Mouse (Mus musculus) brain, adult 2 months (tissue): ENCODE measurements around the gene 4930556J24Rik.
"Not testable (repeated sequence)": the region's sequence is repeated elsewhere in the genome, so short reads cannot be mapped to it uniquely, and the experiment has no call there.

Experiments
- DNase-seq: peaks from one replicate; pipeline ENCODE4 v3.0.0; 2011; ENCODE audit warnings: low read depth, low spot score

4930556J24Rik gene

DNA sequence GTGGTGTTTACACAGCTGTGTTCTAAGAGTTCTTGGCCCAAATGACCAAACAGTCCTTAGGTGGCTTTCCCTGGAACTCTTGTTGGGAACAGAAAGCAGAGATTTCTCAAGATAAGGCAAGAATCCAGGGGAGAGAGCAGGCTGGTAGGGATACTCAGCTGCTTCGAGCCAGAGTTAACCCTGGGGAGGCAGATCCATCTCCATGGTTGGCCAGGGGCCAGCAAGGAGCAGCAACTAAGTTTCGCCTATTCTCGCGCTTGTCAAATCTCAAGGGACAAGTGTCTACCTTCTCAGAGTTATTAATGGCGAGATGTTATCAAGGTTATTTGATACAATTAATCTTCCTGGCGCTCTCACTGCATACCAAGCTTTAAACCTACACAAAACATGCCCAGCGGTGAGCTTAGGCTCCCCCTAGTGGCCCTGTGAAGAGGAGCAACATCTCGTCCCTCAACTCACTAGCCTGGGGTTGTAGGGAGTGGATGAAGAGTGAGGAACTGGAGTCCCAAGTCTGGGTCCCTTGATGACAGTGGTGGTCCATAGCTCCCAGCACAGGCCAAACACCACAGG lies 55.2 kb downstream of the 4930556J24Rik start:
- peak; percentile 80 for DNase-seq

GRCm38 (mm10) chr11:3920476-3920875 lies 56.1 kb downstream of the 4930556J24Rik start:
- no peak for DNase-seq

GRCm38 (mm10) chr11:3918738-3919137 lies 57.8 kb downstream of the 4930556J24Rik start:
- peak; percentile 80 for DNase-seq

DNA sequence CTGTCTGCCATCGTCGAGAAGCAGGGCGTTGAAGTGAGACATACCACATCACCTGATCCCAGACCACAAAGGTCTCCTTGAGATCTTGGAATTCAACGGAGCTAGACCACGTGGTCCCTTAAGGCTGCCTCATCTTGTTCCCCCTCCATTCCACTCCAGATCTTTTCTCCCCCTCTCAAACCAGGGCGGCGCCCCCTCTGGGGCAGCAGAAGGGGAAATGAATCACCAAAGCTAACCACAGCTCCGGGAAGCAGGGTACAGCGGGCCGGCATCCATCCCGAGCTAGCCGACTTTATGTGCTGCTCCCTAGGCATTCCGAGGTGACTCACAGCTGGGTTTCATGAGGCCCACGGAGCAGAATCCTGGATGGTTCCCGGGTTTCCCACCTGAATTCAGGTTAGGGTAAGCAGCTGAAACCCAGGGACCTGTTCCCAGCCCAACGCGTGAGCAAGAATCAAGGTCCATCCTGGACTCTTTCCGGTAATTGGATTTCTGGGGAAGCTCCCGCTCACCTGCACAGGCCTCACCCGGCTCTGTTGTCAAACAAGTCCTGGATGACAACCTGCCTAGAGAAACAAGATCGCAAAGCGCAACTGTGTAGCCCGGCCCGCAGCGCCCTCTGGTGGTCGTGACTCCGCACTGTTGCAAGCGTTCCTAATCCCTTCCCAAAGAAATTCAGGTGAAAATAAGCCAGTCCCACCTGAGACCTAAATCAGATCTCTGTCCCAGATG lies 62.3 kb downstream of the 4930556J24Rik start, which contains the start of gene Slc35e4:
Gene Slc35e4, minus strand, starts transcription at position 556 of the 732 bp plus-strand sequence.
- DNase-seq: peak; percentile 92

DNA sequence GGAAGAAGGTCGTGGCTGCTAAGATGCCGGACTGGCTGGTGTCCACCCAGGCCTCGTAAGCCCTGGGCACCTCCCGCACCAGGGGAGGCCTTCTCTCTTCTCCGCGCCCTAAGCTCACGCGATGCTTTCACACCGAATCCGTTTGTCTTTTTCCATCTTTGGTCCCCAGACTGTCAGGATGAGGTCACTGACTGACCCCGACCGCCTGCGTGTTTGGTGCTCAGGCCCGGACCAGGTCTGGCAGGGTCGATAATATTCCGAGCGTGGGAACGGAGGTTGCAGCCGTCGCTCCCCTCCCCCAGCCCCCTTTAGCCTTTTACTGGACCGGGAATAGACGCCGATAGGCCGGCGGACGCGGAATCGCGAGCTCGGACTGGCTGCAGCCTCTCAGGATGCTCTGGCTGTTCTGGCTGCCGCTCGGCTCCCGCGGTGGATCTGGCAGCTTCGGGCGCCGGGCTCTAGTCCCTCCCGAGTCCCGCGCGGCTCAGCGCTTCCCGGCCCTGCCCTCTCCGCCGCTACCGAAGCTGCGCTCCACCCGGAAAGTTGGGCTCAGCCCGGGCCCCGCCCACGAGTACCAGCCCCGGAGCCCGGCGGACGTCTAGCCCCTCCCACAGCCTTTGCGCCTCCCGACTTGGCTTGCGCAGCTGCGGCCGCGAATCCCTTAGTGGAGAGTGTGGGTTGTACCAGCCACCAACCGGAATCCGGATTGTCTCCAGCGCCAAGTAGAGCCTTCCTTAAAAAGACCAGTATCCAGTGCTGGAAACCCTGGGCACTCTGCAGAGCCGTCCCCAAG lies 63.1 kb downstream of the 4930556J24Rik start:
- DNase-seq: peak; percentile 98

- peak; percentile 50 for DNase-seq
Measured at GRCm38 (mm10) chr11:3912875-3913271, 63.7 kb downstream of the 4930556J24Rik start.

GRCm38 (mm10) chr11:3912100-3912874 lies 64.3 kb downstream of the 4930556J24Rik start:
- peak; percentile 79 for DNase-seq

GRCm38 (mm10) chr11:3911440-3911839 lies 65.1 kb downstream of the 4930556J24Rik start:
- not testable (repeated sequence) for DNase-seq

DNA sequence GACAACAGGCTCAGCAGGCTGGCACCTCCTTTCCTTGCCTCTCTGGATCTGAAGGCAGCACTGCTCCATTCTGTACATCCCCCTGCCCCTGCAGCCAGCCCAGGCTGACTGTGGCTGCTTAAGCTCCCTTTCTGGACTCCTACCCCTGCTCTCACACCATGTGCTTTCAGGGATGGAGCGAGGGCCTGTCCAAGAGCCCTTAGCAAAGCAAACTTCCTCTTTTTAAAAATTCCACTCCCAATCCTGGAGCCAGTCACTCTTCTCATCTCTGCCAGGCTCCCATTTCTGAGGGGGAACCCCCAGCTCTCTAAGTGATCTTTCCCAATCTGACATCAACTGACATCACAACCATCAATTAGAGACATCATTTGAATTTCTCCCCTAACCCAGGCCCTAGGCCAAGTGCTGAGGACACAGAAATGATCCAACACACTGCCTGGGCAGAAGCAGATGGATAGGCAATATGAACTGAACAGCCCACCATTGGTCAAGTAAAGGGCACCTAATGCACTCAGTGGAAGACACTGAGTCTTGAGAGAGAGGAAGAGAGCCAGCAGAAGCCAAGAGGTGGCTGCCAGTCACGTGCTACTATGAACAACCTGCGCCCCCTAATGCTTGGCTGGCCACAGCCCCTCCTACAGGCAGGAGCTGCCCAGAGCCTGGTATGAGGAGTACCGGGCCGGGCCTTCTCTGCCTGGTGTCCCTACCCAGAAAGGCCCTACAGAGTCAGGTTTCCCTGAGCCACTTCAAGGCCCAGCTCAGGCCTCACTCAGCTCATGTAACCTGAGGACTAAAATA lies 65.9 kb downstream of the 4930556J24Rik start:
- DNase-seq: peak; percentile 73

- no peak for DNase-seq
Measured at GRCm38 (mm10) chr11:3909236-3909635, 67.3 kb downstream of the 4930556J24Rik start.

GRCm38 (mm10) chr11:3905446-3905845 lies 71.1 kb downstream of the 4930556J24Rik start:
- DNase-seq: no peak

DNA sequence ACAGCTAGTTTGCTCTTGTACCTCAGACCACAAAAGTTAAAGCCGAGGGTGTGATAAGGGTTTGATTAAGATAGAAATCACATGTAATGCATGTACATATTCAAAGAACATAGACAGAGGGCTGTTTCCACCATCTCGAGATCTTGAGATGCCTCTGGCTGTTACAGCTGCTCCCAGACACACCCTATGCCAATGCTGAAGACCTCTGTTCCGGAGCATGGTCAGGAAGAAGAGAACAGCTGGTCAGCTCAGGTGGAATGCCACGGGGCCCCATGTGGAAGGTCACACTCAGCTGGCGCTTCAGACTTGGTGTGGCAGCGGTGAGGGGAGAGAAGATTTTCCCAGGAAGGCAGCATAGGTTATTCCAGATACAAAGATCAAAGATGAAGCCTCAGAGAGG lies 71.9 kb downstream of the 4930556J24Rik start:
- DNase-seq: no peak

- peak; percentile 52 for DNase-seq
Measured at GRCm38 (mm10) chr11:3903046-3903445, 73.5 kb downstream of the 4930556J24Rik start.

- DNase-seq: no peak
Measured at GRCm38 (mm10) chr11:3902516-3902915, 74.1 kb downstream of the 4930556J24Rik start.

GRCm38 (mm10) chr11:3900296-3900695 lies 76.3 kb downstream of the 4930556J24Rik start:
- DNase-seq: no peak

DNA sequence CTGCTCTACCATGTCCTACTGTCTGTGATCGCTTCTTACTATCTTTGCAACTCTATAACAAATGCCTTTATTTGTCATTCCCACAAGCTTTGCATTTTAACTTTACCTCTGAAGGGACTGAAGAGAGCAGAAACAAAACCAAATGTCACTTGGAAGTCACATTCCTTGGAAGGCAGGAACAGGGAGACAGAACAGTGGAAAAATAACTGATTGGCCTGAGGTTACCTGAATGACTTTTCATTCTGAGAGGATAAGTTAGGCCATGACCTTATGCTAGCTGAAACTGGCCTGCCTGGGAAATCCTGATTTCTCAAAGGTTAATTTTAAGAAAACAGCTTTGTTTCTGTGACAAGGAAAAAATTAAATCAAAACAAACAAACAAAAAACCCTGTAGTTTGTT lies 80.6 kb downstream of the 4930556J24Rik start:
- no peak for DNase-seq

- DNase-seq: no peak
Measured at GRCm38 (mm10) chr11:3895458-3895857, 81.1 kb downstream of the 4930556J24Rik start.

GRCm38 (mm10) chr11:3894406-3895281 lies 81.9 kb downstream of the 4930556J24Rik start, which contains the start of the genes 4921536K21Rik and Dusp18:
TSS of gene 4921536K21Rik (minus strand) at chr11:3895098.
TSS of gene Dusp18 (plus strand) at chr11:3895240.
- peak; percentile 96 for DNase-seq

DNA sequence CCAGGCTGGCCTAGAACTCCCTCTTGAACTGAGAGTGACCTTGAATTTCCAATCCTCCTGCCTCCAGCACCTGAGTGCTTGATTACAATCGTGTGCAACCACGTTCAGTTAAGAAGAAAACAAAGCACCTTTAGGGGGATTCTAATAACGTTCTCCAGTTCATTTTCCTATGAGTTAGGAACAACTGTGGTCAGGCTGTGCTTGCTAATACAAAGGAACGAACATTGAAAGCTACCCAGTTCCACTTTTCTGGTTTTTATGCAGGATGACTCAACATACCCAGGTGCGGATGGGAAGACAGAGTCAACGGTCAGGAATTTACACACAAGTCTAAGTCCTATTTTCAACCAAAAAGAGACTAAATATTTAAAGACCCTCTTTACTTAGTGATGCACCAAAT lies 82.6 kb downstream of the 4930556J24Rik start:
- DNase-seq: no peak
